Mouse (Mus musculus) ovary, postnatal 14 days (tissue): Measurements from ENCODE around the gene Lrg1.
A peak's percentile ranks its signal among the peaks of the same experiment; 100 is the strongest.

Experiments used
- DNase-seq: peaks from one replicate; pipeline ENCODE4 v3.0.0; 2022; ENCODE audit warnings: low spot score

Lrg1 gene

DNA sequence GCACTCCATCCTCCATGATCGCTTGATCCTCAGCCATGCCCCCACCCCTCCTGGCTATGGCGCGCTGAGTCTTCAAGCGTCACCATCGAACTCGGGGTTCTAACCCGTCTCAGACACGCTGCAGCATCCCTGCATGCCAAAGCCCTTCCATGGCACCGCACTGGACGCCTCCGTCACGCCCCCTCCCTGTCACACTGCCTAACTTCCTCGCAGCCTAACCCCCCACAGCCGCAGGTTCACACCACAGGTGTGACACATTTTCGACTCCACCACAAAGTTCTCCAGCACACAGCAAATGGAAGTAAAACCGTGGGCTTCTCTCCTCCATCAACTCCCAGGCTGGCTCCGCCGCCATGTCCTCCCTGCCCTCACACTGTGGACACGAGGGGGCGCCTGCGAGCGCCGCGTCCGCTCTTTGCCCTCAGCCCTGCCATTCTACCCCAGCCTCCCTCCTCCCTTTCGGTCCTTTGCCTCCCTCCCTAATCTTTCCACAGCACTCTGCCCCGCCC is 12.7 kb upstream of the Lrg1 start:
- peak; percentile 59 for DNase-seq

DNA sequence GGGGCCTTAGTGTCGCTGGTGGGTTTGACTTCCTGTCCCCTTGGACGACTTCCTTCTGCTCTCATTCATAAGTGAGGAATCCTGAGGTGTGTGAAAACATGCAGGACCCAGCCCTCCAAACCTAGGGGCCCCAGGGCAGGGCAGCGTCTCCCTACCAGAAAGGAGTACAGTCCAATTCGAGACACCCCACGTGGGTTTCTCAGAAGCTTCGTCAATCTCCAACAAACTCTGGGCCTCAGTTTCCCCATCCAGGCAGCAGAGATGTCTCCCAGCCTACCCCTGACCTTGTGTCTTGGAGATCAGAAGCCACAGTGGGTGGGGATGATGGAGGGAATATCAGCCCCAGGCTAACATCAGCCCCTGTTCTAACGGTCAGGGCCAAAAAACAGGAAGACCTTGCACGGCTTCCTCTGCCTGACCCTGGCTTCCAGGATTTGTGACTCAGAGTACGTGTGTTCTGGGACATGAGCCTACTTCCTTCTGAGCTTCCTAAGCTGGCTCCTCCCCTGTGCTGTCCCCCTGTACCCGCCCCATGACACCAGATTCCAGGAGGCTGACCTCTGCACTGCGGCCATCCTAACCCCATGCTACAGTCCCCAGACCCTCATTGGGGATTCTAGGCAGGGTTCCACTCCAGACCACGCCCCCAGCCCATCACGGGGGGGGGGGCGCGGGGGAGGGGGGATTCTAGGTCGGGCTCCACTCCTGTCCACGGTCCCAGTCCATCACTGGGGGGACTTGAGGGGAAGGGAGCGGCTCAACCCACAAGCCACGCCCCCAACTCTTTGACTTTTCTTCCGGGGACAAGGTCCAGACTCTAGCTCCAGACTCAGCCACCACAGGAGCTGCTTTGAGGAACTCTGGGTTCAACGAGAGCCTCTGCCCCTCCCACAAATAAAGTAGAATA is 11.9 kb upstream of the Lrg1 start:
- DNase-seq, result no peak

- peak; percentile 55 for DNase-seq
These were observed 10.9 kb upstream of the Lrg1 start for GRCm38 (mm10) chr17:56132661-56133060.

- peak; percentile 67 for DNase-seq
These were observed 10.0 kb upstream of the Lrg1 start for GRCm38 (mm10) chr17:56131814-56132213.

GRCm38 (mm10) chr17:56131136-56131535 is 9.3 kb upstream of the Lrg1 start:
- DNase-seq, result no peak

GRCm38 (mm10) chr17:56128246-56128645 is 6.4 kb upstream of the Lrg1 start:
- no peak for DNase-seq

- no peak for DNase-seq
These were observed 4.4 kb upstream of the Lrg1 start for GRCm38 (mm10) chr17:56126175-56126574.

DNA sequence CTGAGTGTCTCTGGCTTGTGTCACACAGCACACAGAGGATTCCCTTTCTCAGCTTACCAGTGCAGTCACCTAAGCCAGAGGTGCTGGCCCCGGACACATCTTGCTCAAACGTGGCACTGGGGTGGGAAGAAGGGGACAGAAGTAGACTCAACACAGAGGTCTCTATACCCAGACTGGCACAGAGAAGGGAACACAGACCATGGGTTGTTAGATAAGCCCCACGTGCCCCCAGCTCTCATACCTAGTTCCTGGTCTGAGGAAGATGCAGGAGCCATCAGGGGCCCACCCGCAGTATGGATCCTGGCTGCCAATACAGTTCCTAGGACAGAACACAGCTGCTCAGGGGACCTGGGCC is 3.5 kb upstream of the Lrg1 start:
- no peak for DNase-seq

DNA sequence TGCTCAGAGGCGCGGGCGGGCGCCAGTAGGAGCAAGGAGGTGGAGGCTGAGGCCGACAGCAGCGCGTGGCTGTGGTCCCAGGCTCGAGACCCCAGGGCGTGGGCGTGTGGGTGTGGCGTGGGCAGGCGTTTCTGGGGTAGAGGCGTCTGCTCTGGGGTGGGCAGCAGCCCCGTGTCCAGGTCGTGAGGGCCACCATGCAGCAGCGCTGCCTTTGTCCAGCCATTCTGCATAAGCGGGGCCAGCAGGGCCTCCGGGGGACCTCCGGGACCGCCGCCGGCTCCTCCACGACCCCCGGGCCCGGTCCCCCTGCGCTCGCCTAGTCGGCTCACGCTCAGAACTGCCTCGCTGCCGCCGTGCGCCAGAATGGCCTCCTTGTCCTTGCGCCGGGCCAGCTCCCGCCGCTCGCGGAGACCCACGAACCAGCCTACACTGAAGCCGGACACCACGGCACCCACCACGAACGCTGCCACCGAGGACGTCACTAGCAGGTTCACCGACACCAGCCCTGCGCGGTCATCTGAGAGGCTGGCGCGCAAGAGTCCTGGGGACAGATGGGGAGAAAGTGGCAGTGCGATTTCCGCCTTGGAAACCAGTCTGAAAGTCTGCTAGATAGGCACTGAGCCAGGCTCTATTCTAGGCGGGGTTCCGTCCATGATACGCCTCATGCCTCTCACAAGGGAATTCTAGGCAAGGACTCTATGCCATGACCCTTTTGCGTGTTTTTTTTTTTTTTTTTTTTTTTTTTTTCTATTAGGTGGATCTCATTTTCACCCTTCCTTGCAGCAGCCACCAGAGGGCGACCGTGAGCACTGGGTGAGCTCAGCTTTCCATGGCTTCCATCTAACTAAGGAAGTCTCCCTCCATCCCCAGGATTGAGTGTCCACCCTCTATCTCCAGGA is 2.8 kb upstream of the Lrg1 start:
- no peak for DNase-seq

DNA sequence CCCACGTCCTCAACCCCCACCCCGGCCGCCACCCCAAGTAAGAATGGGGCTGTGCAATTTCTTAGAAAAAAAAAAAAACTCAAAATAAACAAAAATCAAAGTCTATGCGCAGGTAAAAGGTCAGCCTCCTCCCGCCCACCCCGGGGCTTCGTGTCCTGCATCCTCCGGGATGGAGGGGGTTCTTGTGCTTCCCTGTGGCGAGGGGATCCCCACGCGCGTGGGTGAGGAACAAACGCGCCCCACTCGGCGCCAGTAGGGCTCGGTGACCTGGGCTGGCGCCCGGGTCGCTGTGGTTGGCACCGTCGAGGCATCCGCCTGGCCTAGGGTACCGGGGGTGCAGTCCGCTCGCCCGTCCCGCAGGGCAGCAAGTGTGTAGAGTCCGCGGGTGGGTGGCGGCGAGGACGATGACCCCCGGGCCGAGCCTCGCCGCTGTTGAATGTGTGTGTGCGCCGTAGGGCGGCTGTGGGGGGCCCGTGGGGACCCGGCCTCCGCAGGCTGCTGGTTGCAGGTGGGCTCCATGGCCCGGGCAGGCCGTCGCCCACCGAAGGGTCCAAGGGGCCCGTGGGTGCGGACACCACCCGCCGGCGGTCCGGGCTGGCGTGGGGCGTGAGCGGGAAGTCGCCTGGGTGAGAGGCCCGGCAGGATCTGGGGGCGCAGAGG is 2.0 kb upstream of the Lrg1 start:
- DNase-seq, result no peak

GRCm38 (mm10) chr17:56123161-56123560 is 1.4 kb upstream of the Lrg1 start:
- DNase-seq, result no peak

GRCm38 (mm10) chr17:56119981-56120880 is 1.6 kb downstream of the Lrg1 start:
- no peak for DNase-seq

DNA sequence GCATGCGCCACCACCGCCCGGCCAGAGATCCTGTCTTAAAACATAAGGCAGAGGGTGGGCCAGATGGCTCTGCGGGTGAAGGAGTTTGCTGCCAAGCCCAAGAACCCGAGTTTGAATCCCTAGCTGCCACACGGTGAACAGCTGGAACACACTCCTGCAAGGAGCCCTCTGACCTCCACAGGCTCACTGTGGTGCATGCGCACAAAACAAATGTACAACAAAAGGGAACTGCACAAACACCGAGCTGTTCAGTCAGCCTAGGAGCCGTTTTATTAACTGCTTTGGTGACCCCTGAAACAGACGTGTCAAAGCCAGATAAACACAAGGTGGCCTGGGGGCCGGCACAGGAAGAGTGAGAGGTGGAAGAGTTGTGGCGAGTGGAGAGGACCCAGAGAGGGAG is 2.4 kb downstream of the Lrg1 start:
- no peak for DNase-seq

DNA sequence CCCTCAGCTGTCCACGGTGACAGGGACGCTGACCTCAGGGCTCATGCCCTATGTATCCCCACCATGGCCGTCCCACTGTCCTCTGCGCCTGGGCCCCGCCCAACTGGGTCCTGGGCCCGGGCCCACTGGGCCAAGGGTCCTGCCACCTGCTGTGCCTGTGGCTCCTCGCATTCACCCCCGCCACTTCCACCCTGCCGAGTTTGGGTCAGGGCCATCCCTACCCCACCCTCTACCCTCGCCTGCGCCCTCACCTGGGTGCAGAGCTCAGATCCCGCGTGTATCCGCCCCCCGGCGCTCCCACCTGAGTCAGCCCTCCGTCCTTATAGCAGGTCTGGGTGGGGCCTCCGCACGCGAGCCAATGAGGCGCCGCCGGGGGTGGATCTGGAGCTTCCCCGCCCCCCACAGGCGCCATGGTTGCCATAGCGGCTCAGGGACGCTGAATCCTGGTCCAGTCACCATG is 4.5 kb downstream of the Lrg1 start, which contains the start of gene Plin5:
Plin5 (minus strand) TSS at position 346 of the 460 bp plus-strand sequence.
- no peak for DNase-seq

GRCm38 (mm10) chr17:56116193-56116592 is 5.6 kb downstream of the Lrg1 start:
- no peak for DNase-seq

DNA sequence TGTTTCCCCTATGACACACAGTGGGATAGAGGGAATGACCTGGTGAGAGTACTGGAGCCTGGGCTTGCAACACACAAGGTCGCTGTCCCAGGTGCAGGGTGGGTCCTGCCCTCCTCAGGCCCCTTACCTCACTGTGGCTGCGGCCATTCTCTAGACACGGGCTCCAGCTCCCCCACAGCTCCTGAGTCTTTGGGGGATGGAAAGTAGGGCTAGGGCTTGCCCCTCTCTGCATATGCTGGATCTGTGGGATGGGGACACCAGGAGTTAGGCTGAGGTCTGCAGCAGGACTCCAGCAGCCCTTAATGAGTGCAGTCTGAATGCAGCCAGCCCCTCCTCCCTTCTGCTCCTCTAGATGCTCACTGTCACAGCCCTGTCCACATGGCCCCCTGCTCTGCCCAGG is 9.1 kb downstream of the Lrg1 start:
- DNase-seq, result no peak

DNA sequence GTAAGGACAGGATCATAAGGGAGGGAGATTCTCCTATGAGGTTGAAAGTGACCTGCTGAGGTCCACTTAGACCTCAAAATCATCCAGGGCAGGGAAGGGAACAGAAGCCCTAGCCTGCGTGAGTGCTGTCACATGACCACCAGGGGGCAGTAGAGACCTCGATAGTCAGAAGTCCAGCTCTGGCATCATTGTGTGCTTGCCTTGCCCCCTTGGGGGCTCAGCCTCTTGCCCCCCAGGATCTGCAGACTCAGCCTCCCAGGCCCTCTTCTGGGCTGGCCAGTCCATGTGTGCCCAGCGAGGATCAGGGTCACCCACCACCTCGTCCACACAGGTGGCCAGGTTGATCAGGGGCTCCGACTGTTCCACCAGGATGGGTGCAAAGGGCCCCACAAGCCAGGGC is 9.9 kb downstream of the Lrg1 start:
- peak; percentile 50 for DNase-seq

DNA sequence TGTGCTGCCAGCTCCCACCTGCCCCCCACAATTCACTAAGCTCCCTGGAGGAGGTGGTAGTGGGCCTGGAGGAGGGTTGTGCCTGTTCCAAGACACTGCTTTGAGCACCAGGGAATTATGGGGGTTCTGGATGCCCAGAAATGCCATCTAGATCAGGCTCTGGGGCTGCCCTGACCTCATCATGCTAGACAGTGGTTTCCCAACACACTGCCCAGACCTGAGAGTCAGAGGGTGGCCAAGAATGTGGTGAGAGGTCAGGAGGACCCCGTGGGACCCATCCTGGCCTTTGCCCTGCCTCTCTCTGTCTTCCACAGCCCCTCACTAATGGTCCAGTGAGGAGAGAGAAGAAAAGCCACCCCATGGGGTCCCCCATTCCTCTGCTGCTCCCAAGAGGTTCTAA is 10.8 kb downstream of the Lrg1 start:
- no peak for DNase-seq

- no peak for DNase-seq
These were observed 11.2 kb downstream of the Lrg1 start for GRCm38 (mm10) chr17:56110571-56110970.

DNA sequence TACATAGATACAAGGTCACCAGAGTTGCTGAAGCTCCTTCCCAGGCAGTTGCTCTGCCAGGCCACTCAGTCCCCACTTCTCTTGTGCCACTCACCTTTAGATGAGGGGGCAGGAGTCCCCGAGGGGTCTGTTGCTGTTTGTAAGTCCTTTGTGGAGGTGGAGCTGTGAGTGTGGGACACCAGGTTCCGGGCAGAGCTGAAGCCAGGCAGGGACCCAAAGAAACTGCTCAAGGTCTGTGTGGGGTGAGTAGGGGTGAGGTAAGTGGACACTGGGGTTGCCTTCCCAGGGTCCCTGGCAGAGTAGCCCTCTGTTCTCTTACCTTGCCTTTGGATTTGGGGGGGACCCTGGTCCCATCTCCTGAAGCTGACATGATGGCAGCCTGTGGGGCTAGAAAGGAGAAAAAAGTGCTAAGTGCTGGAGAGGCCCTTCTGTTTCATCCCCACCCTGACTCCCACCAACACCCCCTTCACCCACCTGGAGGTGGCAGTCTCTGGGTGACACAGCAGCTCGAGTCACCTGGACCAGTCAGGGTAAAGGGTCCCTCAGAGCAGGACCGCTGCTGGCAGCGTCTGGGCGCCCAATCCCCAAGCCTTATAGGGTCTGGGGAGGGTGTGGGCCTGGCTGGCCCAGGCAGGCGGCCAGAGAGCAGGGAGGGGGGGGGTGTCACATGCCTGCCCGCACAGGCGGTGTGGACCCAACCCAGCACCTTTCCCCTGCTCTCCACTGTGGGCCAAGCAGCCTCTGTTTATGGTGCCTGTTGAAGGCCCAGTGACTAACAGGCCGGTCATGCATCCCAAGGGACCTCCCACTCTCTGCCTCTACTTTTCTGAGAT is 12.4 kb downstream of the Lrg1 start, which contains the start of gene Plin4:
Plin4 (minus strand) TSS at position 585 of the 833 bp plus-strand sequence.
- no peak for DNase-seq
